Mouse (Mus musculus): Measurements from ENCODE around the gene C8g.

The C8g gene

DNA sequence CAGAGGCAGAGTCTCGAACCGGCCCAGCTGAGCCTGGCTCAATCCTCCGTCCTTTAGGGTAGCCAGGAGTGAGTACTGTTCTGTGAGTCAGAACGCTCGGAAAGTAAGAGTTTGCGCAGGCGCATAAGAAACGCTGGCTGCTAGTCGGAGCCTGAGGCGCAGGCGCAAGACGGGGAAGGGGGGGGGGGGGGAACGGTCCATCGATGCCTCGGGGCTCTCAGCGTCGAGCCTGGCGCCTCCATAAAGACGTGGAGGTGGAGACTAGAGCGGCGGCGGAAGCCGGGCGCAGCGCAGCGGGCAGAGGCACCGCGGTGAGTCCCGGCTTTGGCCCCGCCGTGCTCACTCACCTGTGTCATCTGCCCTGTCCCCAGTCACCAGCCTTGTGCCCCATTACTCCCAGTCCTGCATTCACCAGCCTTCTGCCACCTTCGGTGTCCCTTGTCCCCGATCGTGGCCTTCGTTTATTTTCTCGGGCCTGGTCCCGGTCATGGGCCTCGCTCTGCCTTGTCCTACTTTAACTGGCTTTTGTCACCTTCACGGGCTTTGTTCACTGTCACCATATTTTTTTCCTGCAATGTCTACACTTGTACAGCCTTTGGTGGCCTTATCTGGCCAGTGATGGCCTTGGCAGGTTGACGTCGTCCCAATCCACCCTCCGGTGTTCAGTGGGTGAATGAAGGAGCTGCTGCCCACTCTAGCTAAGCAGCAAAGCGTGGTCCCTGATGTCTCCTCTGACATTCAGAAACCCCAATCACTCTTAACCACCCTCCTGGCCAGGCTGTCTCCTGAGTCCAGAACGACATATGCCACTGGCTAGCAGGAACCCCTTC lies 728 bp downstream of the C8g start, which contains the start of gene Fbxw5:
Gene Fbxw5, plus strand, starts transcription at position 175 of the 830 bp plus-strand sequence.
- DNase-seq (ENCODE audit: low spot score), result peak; percentile 89

DNA sequence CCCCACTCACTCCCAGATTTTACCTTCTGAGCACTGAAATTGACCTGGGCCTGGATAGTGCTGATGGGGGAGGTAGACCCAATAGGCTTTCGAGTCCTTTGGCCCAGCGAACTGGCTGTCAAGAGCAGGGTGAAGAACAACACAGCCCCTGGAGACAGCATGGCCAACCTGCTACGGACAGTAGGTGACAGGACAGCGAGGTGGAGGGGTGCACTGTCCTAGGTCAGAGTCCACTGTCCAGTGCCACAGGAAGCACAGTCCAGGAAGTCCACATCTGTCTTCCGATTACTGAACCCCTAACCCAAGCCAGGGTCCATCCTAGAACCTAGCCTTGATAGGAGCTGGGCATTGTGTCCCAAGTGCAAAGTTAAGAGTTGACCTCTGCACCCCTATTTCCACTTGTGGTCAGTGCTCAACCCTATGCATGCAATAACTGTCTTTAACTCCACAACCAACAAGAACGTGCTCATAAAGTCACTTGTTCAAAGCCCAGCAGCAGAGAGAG lies 1.4 kb downstream of the C8g start:
- no peak for DNase-seq (ENCODE audit: low spot score)

DNA sequence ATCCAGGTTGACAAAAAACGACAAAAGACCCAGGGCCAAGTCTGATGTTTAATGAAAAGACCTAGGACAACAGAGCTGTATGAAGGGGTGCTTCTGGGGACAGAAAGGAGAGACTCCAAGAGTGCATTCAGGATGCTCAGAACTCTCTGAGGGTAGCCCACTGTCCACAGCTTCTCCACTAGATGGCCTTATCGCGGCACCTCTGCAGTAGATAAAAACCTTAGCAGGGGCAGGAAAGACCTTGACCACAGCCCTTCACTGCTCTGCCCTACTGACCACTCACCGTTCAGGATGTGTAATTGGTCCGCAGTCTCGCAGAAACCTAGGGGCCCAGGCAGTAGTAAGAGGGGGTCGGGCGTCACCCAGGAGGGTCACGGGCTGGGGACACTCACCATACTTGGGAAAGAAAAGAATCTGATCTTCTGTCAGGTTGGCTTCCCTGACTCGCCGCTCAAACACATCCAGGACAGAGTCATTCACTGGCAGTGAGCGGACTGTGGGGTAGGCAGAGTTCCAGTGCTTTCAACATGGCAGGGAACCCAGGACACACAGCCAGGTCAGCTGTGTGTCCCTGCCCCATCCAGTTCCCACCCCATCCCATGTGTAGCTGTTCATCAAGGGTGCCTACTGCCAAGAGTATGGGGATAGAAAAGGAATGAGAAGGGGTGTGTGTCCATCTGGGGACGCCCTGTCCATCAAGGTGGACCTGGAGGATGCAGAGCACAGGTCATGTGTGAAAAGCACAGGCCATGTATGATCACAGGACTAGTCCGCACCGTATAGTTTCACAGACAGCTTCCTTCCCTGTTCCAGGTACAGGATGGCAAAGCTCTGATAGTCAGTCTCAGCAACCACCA lies 2.7 kb downstream of the C8g start:
- DNase-seq (ENCODE audit: low spot score), result no peak

DNA sequence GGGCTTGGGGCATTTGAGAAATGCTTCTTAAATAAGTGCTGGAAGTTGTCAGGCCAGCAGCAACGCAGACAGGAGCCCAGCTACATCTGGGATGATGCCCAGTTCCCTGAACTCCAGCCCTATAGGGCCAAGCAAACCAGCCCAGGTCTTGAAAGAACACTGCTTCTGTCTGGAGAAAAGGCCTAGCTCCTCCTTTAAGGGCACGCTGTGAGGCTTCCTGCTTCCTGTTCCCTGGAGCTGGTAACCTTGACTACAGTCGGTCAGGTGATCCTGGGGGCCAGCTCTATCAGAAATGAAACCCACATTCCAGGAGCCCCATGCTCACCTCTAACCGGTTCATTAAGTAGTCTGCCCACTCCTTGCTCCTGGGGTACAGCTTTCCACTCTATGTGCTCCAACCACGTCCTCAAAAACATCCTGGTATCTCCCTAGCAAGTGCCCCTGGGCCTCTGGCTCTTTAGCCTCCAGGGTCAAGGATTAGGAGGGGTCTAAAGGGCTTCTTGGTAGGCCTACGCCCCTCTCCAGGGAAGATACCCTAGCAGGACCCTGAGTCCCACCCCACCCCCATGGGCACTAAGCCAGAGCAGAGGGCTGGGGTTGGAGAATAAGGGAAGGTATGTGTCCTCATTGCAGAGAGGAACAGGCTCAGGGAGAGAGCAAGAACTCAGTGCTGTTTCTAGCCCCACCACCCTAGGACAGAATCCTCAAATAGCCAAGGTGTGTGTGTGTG lies 3.5 kb downstream of the C8g start:
- no peak for DNase-seq (ENCODE audit: low spot score)

DNA sequence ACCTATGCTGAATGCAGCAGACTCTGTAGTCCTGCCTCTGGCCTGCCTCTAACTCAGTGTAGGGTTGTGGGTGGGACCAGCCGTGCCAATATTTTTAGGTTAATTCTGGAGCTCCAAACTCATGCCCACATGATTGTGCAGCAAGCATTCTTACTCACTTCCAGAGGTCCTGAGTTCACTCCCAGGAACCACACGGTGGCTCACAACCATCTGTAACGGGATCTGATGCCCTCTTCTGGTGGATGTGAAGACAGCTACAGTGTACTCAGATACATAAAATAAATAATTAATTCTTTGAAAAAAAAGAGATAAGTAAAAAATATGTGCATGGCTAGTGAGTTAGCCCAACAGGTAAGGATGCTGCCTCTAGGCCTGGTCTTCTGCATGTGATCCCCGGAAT lies 5.1 kb downstream of the C8g start:
- DNase-seq (ENCODE audit: low spot score), result no peak

DNA sequence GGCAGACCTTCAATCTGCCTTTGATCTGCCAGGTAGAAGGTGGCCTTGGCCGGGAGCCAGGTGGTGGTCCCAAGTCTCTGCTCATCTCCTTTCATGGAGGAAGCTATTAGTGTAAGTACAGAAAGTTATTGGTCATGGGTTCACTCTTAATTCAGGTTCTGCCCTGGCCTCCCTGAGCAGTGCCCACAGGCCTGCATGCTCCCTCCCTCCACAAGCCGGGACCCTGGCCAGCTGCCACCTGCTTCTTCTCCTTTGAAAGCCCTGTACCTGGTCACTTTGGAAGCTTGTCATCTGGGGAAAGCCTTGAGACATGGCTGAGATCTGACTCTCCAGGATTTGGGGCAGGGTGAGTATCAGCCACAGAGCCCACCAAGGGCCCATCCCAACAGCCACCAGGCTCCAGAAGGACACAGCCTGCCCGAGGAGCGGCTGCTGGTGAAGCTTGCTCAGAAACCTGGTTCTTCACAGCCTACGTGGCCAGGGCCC lies 8.0 kb downstream of the C8g start, which contains the start of gene Lcn12:
Gene Lcn12, minus strand, starts transcription at position 436 of the 486 bp plus-strand sequence.
- peak; percentile 42 for DNase-seq (ENCODE audit: low spot score)

DNA sequence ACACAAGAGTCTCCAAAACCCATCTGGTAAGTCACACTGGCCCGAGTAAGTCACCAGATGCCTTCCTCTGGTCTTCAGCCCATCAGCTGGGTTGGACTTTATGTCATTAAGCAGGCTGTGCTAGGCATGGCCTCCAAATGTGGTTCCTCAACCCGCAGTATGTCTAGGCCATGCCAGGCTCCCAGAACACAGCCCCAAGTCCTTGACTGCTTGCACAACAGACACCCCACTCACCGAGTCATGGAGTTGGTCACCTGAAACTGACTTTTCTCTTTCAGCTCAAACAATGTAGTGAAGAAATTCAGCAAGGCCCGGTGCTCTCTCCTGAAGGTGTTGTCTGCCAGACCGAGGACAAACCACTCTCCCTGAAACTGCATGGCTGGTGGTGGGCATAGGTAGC lies 8.5 kb downstream of the C8g start:
- DNase-seq (ENCODE audit: low spot score), result no peak

DNA sequence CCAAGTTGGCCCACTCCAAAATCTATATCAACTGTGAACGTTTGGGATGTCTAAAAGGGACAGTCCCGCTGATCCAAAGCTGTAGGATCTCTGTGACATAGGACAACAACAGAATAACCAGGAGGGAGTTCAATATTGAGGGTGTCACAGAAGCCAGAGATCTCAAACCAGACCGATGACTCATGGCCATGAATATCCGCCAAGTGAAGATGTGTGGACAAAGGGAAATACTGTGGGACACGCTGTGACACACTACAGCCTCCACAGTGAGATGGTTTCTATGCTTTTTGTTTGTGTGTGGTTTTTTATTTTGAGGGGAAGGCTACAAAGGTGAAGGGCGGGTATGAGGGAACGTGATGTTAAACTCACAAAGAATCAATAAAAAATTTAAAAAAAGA lies 12.8 kb downstream of the C8g start:
- DNase-seq (ENCODE audit: low spot score), result no peak

DNA sequence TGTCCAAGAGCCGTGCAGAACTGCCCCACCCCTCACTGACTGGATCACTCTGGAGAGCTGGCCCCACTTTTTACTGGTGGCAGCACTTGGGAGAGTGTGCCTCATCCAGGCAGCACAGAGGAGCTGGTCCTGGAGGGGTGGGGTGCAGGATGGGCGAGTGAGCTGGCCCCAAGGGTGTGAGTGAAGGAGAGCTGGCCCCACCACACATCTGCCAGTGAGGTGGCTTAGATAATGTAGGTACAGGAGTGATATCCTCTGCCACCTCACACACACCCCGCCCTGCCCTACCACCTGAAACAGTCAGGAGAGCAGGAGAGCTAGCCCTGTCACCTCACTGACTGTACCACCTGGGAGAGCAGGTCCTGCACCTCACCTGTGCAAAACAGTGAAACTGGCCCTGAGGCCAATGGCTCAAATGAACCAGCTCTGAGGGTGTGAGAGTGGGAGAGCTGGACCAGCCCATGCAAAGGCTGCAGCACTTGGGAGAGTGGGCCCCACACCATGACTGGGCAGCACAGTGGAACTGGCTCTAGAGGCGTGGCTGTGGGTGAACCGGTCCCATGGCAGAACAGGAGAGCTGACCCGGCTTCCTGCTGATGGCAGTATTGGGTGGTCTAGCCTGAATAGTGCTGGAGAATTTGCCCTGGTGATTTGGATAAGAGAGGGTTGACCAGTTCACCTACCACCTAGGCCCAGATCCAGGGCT lies 13.4 kb downstream of the C8g start:
- DNase-seq (ENCODE audit: low spot score), result no peak

DNA sequence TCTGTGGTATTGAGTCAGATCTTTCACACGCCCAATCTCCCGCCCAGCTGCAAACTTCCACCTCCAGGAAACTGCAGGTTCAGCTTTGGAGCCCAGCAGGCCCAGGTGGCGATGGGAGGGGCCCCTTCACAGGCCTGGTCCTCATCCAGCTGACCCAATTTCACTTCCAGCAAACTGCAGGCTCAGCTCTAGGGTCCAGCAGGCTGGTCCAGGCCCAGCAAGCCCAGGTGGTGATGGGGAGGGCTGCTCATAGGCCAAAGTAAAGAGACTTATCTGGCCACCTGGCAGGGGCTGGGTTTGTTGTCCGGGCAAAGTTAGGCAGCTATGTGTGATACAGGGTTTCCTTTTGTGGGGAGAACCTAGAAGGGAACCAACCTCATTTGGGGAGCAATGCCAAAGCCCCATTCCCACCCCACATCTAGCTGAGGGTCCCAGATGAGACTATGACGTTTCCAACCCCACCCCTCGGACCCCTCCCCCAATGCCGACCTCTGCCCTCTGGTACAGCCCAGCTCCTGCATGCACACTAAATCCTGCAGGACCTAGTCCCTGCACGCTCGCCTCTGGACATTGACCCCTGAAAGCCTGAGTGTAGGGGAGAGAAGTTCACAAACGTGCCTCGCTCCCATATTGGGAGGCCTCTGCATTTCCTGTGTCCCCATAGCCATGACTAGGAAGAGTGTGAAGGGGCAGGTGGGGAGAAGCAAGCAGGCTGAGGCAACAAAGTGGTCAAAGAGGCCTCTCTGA lies 16.4 kb downstream of the C8g start:
- DNase-seq (ENCODE audit: low spot score), result no peak

DNA sequence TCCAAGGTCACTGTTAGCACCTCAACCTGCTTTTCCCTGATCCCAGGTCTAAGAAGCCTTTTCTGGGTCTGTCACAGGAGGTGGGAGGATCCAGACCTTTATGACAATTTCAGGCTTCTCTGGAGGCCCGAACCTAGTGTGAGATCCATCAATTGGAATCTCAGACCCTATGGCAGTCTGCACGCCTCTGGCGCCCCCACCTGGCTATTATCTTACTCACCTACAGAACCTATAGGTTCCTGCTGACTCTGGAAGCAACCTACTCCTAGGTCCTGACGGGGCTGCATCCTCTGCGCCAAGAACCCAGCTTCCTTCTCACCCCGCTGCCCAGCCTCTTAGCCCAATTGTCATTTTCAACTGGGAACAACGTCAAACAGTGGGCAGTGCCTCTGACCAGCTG lies 18.6 kb downstream of the C8g start:
- peak; percentile 56 for DNase-seq (ENCODE audit: low spot score)

DNA sequence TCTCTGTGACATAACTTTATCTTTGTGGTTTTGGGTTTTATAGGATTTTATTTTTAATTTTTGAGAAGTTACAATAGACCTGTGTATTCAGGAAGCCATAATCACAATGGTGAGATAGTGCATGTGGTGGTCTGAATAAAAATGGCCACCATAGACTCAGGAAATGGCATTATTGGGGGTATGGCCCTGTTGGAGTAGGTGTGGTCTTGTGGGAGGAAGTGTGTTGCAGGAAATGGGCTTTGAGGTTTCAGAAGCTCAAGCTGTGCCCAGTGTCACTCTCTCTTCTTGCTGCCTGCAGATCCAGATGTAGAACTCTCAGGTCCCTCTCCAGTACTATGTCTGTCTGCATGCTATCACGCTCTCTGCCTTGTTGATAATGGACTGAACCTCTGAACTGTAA lies 21.0 kb downstream of the C8g start:
- no peak for DNase-seq (ENCODE audit: low spot score)

DNA sequence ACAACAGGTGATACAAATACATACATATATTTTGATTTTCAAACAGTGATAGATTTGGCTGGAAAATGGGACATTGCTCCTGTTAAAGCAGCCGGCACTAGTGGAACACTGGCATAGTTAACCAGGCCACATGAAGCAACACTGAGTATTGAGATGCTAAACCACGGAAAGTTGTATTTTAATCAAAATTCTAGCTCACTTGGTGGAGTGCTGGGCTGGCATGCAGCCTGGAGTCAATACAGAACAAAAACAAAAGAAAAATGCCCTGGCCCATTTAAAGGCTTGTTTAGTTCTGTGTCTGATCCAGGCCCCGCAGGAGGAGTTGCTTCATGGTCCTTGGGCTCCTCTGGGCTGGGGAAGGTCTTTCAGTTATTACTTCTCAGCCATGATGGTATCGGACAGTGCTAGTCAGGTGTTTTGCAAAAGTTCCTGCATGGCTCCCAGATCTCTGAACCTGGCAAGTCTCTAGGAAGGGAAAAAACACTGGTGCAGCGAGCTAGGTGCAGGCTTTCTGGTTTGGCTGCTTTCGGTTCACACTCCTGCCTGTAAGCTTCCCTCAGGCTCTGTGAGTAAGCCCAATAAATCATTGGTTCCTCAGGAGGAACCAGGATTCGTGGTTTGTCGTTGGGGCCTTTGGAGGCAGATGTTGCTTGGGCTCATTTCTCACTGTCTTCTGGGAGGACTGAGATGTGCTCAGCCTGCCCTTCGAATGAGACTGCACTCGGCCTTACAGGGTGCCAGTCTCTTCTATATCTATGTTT lies 21.8 kb downstream of the C8g start:
- DNase-seq (ENCODE audit: low spot score), result peak; percentile 43

DNA sequence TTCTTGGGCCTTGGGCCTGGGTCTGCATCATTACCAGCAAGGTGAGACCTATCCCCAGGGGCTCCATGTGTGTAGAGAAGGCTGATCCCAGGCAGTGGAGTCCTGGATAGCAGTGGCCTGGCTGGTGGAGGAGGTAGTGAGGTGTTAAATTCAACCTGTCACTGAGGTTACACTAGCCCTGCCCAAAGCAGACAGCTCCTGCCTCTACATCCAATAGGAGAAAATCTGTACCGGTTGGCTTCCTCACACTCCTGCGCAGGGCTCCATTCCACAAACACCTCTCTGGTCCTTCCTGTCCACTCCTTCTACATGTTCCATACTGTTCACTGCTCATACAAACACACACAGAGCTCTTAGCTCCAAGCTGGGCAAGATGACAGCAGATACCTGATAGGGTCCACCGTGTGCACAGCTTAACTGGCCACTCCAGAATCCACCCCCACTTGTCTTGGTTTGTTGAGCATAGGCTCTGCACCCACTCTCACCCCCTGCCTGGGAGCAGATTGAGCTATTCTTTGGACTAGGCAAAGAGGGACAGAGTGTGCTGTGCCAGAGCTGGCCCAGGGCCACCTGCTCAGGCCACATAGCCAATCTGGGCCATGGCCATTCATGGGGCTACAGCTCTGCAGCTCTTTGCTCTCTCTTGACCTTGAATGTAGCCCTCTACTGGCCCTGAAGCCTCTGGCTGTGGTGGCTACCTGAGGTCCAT lies 23.4 kb downstream of the C8g start:
- no peak for DNase-seq (ENCODE audit: low spot score)

DNA sequence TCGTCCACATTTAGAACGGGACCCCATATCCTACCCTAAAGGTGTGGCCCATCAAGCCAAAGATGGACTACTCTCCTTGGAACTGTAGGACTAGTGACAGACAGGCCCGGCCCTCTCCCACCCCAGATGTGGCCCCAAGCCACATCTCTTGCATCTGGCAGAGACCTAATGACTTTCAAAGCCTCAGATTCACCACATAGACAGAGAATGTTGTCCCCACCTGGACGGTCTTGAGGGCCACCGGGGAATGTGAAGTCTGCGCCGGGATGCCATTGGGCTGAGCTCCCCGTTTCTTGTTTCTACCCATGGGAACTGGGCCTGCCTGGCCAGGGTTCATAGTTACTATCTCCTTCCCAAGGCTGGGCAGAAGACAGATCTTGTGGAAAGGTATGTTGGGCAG lies 24.0 kb downstream of the C8g start:
- no peak for DNase-seq (ENCODE audit: low spot score)

DNA sequence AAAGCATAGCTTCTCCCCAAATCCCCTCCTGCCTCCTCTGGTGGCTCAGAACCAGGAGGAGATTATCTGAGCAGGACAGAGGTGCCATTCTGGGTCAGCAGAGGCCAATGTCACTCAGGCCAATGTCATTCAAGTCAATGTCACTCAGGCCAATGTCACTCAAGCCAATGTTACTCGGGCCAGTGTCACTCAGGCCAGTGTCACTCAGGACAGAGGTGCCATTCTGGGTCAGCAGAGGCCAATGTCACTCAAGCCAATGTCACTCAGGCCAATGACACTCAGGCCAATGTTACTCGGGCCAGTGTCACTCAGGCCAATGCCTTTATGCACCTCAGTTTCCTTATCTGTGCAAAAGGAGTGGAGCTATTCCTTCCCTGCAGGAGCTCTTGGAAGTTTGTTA lies 29.0 kb downstream of the C8g start:
- DNase-seq (ENCODE audit: low spot score), result no peak

DNA sequence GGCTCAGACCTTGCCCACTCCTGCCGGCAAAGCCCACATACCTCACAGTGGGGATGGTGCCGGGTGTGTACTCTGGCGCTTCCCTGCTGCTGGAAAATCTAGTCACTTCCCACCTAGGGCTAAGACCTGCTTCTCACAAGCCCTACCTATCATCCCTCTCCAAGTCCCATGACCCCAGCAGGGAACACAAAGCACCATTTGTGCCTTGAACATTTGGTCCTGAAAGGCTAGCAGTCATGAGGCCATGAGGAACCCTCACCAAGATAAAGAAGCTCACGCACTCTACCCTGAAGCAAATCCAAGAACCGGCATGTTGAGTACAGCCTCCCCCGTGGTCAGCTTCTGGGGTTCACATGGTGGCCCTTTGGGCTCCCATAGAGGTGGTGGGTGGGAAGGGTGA lies 31.6 kb downstream of the C8g start, which contains the start of gene Ptgds:
Gene Ptgds, minus strand, starts transcription at position 78 of the 400 bp plus-strand sequence.
- DNase-seq (ENCODE audit: low spot score), result no peak

DNA sequence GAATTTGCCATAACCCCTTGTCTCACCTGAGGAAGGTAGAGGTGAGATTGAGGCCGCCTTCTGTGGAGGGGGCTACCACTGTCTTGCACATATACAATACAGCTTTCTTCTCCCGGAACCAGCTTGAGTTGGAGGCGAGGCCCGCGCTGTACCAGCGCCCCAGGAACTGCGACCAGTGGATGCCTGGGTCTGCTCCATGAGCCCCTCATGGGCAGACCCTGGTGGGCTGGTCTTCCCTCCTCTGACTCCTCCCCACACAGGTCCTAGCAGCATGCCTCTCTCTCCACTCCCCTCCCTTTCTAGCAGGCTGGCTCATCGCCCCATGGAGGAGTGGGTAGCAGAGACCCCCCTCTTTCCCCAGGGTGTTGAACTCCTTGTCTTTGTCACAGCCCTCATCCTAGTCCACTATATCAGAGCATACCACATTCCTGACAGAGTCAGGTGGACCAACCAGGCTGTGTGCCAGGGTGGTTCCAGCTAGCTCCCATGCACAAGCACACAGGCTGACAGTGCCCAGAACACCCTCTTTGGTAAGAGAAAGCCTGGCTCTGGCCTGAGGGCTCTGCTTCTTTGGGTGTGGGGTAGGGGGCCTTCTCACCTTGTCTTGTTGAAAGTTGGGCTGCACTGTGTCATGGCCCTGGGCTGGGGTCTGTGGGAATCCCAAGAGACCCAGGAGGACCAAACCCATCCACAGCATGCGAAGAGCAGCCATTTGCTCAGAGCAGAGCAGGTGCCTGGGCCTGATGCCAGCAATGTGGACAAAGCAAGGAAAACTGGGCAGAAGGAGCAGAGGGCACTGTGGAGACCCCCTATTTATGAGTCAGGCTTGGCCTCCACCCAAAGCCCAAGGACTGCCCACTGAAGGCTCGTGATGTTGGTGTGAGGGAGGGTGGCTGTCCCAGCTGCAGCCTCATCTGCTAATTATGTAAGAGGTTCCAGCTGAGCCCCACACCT lies 32.3 kb downstream of the C8g start:
- no peak for DNase-seq (ENCODE audit: low spot score)
